8 mouse cellular contexts compared by ENCODE assay signal in the genomic region with DNA sequence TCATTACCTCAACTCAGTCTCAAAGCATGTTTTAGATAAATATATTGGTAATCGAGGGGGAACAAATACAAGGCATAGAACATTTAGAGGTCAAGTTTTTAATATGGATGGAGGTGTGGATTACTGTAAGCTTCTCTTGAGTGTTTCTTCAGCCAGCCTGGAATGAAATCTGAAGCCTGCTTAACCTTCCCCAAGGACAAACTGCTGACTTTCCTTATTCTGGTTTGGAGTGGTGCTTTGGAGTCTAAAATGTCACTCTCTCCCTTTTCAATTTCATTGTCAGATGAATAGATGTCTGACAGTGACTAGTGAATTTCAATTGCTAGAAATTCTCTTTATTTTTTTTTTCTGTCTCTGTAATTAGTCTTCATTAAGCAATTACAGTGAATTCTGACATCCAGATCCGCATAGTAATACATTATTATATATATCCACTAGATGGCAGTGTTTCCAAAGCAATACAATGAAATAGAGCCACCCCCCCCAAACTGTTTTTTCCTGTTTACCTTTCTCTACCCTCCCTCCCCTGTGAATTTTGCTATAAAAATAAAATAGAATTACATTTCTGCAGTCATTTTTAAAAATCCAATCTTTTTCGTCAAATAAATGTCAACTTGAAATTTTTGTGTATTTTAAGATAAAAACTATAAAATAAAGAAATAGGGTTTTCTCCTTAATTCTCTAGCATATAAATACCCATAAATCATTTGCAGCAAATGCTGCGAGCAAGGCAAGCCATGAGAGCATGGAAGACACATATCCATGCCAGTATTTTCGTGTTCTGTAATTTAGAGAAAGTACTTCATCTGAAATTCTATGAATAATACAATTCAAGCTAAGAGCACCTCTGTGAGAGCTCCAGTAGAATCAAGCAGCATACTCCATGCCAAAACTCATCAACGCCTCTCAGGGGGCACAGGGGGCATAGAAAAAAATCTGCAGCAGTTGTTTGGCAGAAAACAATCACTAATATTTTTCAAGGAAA.
DNase-seq lines count a peak whose midpoint lies in the region; ATAC-seq and TF ChIP-seq lines count a peak whose summit lies in the region.

No protein-coding gene starts in this region.

- H3K27ac ChIP-seq in hindbrain, embryonic 13.5 days = no peak overlapping the region
- no peak overlapping the region for H3K27ac ChIP-seq in hindbrain, embryonic 10.5 days

- H3K27me3 ChIP-seq in hindbrain, embryonic 13.5 days = no peaks in the 10 kb centered on the region
- no peaks in the 10 kb centered on the region for H3K27me3 ChIP-seq in hindbrain, embryonic 10.5 days (ENCODE audit: insufficient read depth, poor library complexity, severe bottlenecking)

- no peaks in the 10 kb centered on the region for H3K36me3 ChIP-seq in hindbrain, embryonic 13.5 days
- no peaks in the 10 kb centered on the region for H3K36me3 ChIP-seq in hindbrain, embryonic 10.5 days

- H3K4me2 ChIP-seq in hindbrain, embryonic 13.5 days = no peak overlapping the region

- H3K4me1 ChIP-seq in hindbrain, embryonic 13.5 days (replicated peaks) = no peaks in the 10 kb centered on the region
- H3K4me1 ChIP-seq in hindbrain, embryonic 10.5 days (replicated peaks) = no peaks in the 10 kb centered on the region

- peak; percentile 80 for ATAC-seq in hindbrain, embryonic 13.5 days (ENCODE audit: low FRiP score)
- no peak for ATAC-seq in erythroblast, adult 5-6 weeks (replicated peaks; ENCODE audit: low FRiP score, poor library complexity, severe bottlenecking)

- no peaks in the 10 kb centered on the region for H3K9me3 ChIP-seq in hindbrain, embryonic 13.5 days
- H3K9me3 ChIP-seq in hindbrain, embryonic 10.5 days = no peaks in the 10 kb centered on the region

- no peak overlapping the region for H3K9ac ChIP-seq in hindbrain, embryonic 13.5 days

- no peak overlapping the region for H3K4me3 ChIP-seq in hindbrain, embryonic 13.5 days
- H3K4me3 ChIP-seq in hindbrain, embryonic 10.5 days = no peak overlapping the region

- DNase-seq in hindbrain, embryonic 10.5 days (ENCODE audit: low spot score) = no peak
- peak; percentile 15 for DNase-seq in A20 (ENCODE audit: low read depth, low spot score)
- peak; percentile 56 for DNase-seq in brain, embryonic 14.5 days (ENCODE audit: low read depth)
- DNase-seq in hindlimb bud, embryonic 11.5 days (ENCODE audit: extremely low spot score, low read depth, low spot score) = peak; percentile 20
- DNase-seq in adrenal gland, postnatal 36 days = no peak
- no peak for DNase-seq in layer of hippocampus, adult 11-12 months (ENCODE audit: low spot score)

- WGBS in hindbrain, embryonic 13.5 days = 47% methylated on average over 6 of the region's 6 CpGs
- 43% methylated on average over 6 of the region's 6 CpGs for WGBS in hindbrain, embryonic 10.5 days

- no peak for TF ChIP-seq POLR2A in brain, embryonic 14.5 days (IDR thresholded peaks at IDR 0.05; ENCODE audit: borderline replicate concordance, extremely low read depth, insufficient read depth, insufficient read length, poor library complexity, severe bottlenecking)

- TF ChIP-seq CTCF in brain, embryonic 14.5 days (IDR thresholded peaks at IDR 0.05; ENCODE audit: borderline replicate concordance, extremely low read depth, insufficient read depth, insufficient read length) = no peak

Comparison
In these comparisons a context has a peak if more than half of its experiments do, and no peak if none do; other contexts are left out.
1. DNase-seq: peak in A20 (single experiment), brain, embryonic 14.5 days (single experiment) and hindlimb bud, embryonic 11.5 days (single experiment); none in hindbrain, embryonic 10.5 days (single experiment), adrenal gland, postnatal 36 days (0 of 2) and layer of hippocampus, adult 11-12 months (single experiment).